Mouse (Mus musculus) intestine, embryonic 15.5 days (tissue): ENCODE measurements around the gene Fads2. TPM values are rescaled to one million over a fixed set of nuclear protein-coding genes. Genes with fewer than 3 reads are reported as not detected.
A peak's percentile ranks its signal among the peaks of the same experiment; 100 is the strongest.

Source experiments
- ATAC-seq: fragments of 200-750 bp; cut with Nextera tagmentation; 2 replicates; pipeline ENCODE4 v1.8.0; 2017; ENCODE audit warnings: moderate TSS enrichment, moderate library complexity
- H3K27ac ChIP-seq: fragments of 300-500 bp; sonication (generic); 2 replicates; pipeline ENCODE4 v1.5.1; 2015; ENCODE audit warnings: mild to moderate bottlenecking, inconsistent platforms
- H3K27me3 ChIP-seq: fragments of 300-500 bp; sonication (generic); replicated peaks from 2 replicates; pipeline ENCODE4 v1.6.1; 2015; ENCODE audit warnings: inconsistent platforms
- H3K36me3 ChIP-seq: fragments of 300-500 bp; sonication (generic); 2 replicates; pipeline ENCODE4 v1.6.1; 2015; ENCODE audit warnings: inconsistent platforms
- H3K4me1 ChIP-seq: fragments of 300-500 bp; sonication (generic); replicated peaks from 2 replicates; pipeline ENCODE4 v1.6.1; 2015; ENCODE audit warnings: inconsistent platforms
- H3K4me2 ChIP-seq: fragments of 300-500 bp; sonication (generic); replicated peaks from 2 replicates; pipeline ENCODE4 v1.6.1; 2015; ENCODE audit warnings: mild to moderate bottlenecking, inconsistent platforms
- H3K4me3 ChIP-seq: fragments of 300-500 bp; sonication (generic); replicated peaks from 2 replicates; pipeline ENCODE4 v1.5.1; 2015; ENCODE audit warnings: inconsistent platforms
- H3K9ac ChIP-seq: fragments of 300-500 bp; sonication (generic); 2 replicates; pipeline ENCODE4 v1.6.1; 2015; ENCODE audit warnings: inconsistent platforms
- H3K9me3 ChIP-seq: fragments of 300-500 bp; sonication (generic); 2 replicates; pipeline ENCODE4 v1.6.1; 2016; ENCODE audit warnings: inconsistent platforms
- WGBS: fragments of 180-500 bp; shearing (Covaris S2); methylation state at CpG from one replicate; pipeline ENCODE4 v1.1.7; 2015; 5-methylcytosine and 5-hydroxymethylcytosine counted together
- polyA plus RNA-seq: library from polyadenylated mRNA; unstranded; fragments of >200 nt; fragmentation: Nextera tagmentation; extraction: Ambion mirVana; gene quantifications from 2 replicates; pipeline ENCODE4 v1.2.1, GENCODE M21; 2015

Fads2 gene
- polyA plus RNA-seq, 1 experiment from 2014 or later = 194 TPM

GRCm38 (mm10) chr19:10066502-10066901 lies 35.0 kb downstream of the Fads2 start:
- no peak overlapping the region for H3K4me2 ChIP-seq
- H3K4me1 ChIP-seq = peaks cover 2% of the 10 kb centered on the region; the same call in 1 of the 2 replicates
- peaks cover 68% of the 10 kb centered on the region for H3K36me3 ChIP-seq
- no peak for ATAC-seq
- 94% methylated on average over 3 of the region's 3 CpGs for WGBS
- no peaks in the 10 kb centered on the region for H3K27me3 ChIP-seq
- H3K9ac ChIP-seq = no peak overlapping the region
- no peak overlapping the region for H3K27ac ChIP-seq
- H3K9me3 ChIP-seq = no peaks in the 10 kb centered on the region
- H3K4me3 ChIP-seq = no peak overlapping the region

GRCm38 (mm10) chr19:10066189-10066500 lies 35.4 kb downstream of the Fads2 start:
- Histone ChIP-seq H3K4me2 (no peak overlapping the region), H3K9ac (no peak overlapping the region), H3K36me3 (peaks cover 68% of the 10 kb centered on the region), H3K27ac (0 out of 2 replicates have a peak overlapping the region, but pooled peaks have one; percentile 11), H3K4me1 (peaks cover 4% of the 10 kb centered on the region), H3K27me3 (no peaks in the 10 kb centered on the region), H3K4me3 (no peak overlapping the region), H3K9me3 (no peaks in the 10 kb centered on the region)
- WGBS = 86% methylated on average over 4 of the region's 4 CpGs
- ATAC-seq = 0 out of 2 replicates have a peak, but pooled peaks have one; percentile 6

GRCm38 (mm10) chr19:10065465-10066188 lies 35.9 kb downstream of the Fads2 start:
- H3K9ac ChIP-seq = no peak overlapping the region
- no peaks in the 10 kb centered on the region for H3K9me3 ChIP-seq
- 80% methylated on average over 5 of the region's 5 CpGs for WGBS
- H3K4me3 ChIP-seq = no peak overlapping the region
- H3K27ac ChIP-seq = 0 out of 2 replicates have a peak overlapping the region, but pooled peaks have one; percentile 11
- ATAC-seq = peak; percentile 41
- H3K4me2 ChIP-seq = no peak overlapping the region
- peaks cover 10% of the 10 kb centered on the region for H3K4me1 ChIP-seq
- H3K27me3 ChIP-seq = no peaks in the 10 kb centered on the region
- peaks cover 67% of the 10 kb centered on the region for H3K36me3 ChIP-seq

GRCm38 (mm10) chr19:10064173-10065012 lies 37.2 kb downstream of the Fads2 start:
- Histone ChIP-seq H3K4me1 (peaks cover 10% of the 10 kb centered on the region), H3K27me3 (no peaks in the 10 kb centered on the region), H3K4me2 (no peak overlapping the region), H3K4me3 (no peak overlapping the region), H3K27ac (no peak overlapping the region), H3K9ac (no peak overlapping the region), H3K36me3 (peaks cover 55% of the 10 kb centered on the region), H3K9me3 (no peaks in the 10 kb centered on the region)
- 87% methylated on average over 10 of the region's 10 CpGs for WGBS
- ATAC-seq = no peak

- no peak overlapping the region for H3K27ac ChIP-seq
- 91% methylated on average over 5 of the region's 5 CpGs for WGBS
- H3K36me3 ChIP-seq = peaks cover 47% of the 10 kb centered on the region
- H3K9me3 ChIP-seq = no peaks in the 10 kb centered on the region
- peaks cover 14% of the 10 kb centered on the region for H3K4me1 ChIP-seq
- no peaks in the 10 kb centered on the region for H3K27me3 ChIP-seq
- H3K4me2 ChIP-seq = no peak overlapping the region
- no peak overlapping the region for H3K9ac ChIP-seq
- H3K4me3 ChIP-seq = no peak overlapping the region
- no peak for ATAC-seq
Measured at GRCm38 (mm10) chr19:10062862-10063261, 38.7 kb downstream of the Fads2 start.

- WGBS = 90% methylated on average over 8 of the region's 8 CpGs
- Histone ChIP-seq H3K36me3 (peaks cover 47% of the 10 kb centered on the region), H3K27ac (no peak overlapping the region), H3K9me3 (no peaks in the 10 kb centered on the region), H3K4me2 (no peak overlapping the region), H3K4me1 (peaks cover 18% of the 10 kb centered on the region), H3K27me3 (no peaks in the 10 kb centered on the region), H3K4me3 (no peak overlapping the region), H3K9ac (no peak overlapping the region)
- ATAC-seq = no peak
Measured at GRCm38 (mm10) chr19:10062292-10062691, 39.3 kb downstream of the Fads2 start.

- Histone ChIP-seq H3K36me3 (peaks cover 41% of the 10 kb centered on the region), H3K27ac (peak overlapping the region; percentile 79), H3K4me2 (0 out of 2 replicates have a peak overlapping the region, but pooled peaks have one; percentile 22), H3K4me1 (peaks cover 22% of the 10 kb centered on the region), H3K4me3 (no peak overlapping the region), H3K9me3 (no peaks in the 10 kb centered on the region), H3K27me3 (no peaks in the 10 kb centered on the region), H3K9ac (no peak overlapping the region)
- no peak for ATAC-seq
- 97% methylated on average over 2 of the region's 2 CpGs for WGBS
Measured at GRCm38 (mm10) chr19:10061624-10062023, 39.9 kb downstream of the Fads2 start.

- H3K4me1 ChIP-seq = peaks cover 28% of the 10 kb centered on the region
- peak overlapping the region; percentile 79 for H3K27ac ChIP-seq
- ATAC-seq = peak; percentile 44
- H3K4me3 ChIP-seq = no peak overlapping the region
- H3K9me3 ChIP-seq = no peaks in the 10 kb centered on the region
- peak overlapping the region; percentile 22; the same call in 1 of the 2 replicates for H3K4me2 ChIP-seq
- H3K27me3 ChIP-seq = no peaks in the 10 kb centered on the region
- peaks cover 36% of the 10 kb centered on the region for H3K36me3 ChIP-seq
- WGBS = 45% methylated on average over 8 of the region's 8 CpGs
- peak overlapping the region; percentile 23; the same call in 1 of the 2 replicates for H3K9ac ChIP-seq
Measured at GRCm38 (mm10) chr19:10060783-10061590, 40.6 kb downstream of the Fads2 start.

GRCm38 (mm10) chr19:10059911-10060567 lies 41.5 kb downstream of the Fads2 start:
- peaks cover 30% of the 10 kb centered on the region for H3K4me1 ChIP-seq
- H3K9ac ChIP-seq = no peak overlapping the region
- peaks cover 37% of the 10 kb centered on the region; the same call in 1 of the 2 replicates for H3K36me3 ChIP-seq
- ATAC-seq = peak; percentile 85
- H3K27me3 ChIP-seq = no peaks in the 10 kb centered on the region
- 27% methylated on average over 10 of the region's 10 CpGs for WGBS
- H3K4me2 ChIP-seq = peak overlapping the region; percentile 22; the same call in 1 of the 2 replicates
- no peaks in the 10 kb centered on the region for H3K9me3 ChIP-seq
- H3K4me3 ChIP-seq = no peak overlapping the region
- H3K27ac ChIP-seq = peak overlapping the region; percentile 79

GRCm38 (mm10) chr19:10058876-10059427 lies 42.6 kb downstream of the Fads2 start:
- Histone ChIP-seq H3K4me2 (no peak overlapping the region), H3K4me1 (peaks cover 30% of the 10 kb centered on the region), H3K27me3 (no peaks in the 10 kb centered on the region), H3K9me3 (no peaks in the 10 kb centered on the region), H3K36me3 (peaks cover 30% of the 10 kb centered on the region; the same call in 1 of the 2 replicates), H3K27ac (no peak overlapping the region), H3K4me3 (no peak overlapping the region), H3K9ac (no peak overlapping the region)
- 60% methylated on average over 9 of the region's 9 CpGs for WGBS
- ATAC-seq = no peak

GRCm38 (mm10) chr19:10058352-10058825 lies 43.2 kb downstream of the Fads2 start:
- no peak overlapping the region for H3K4me3 ChIP-seq
- no peak overlapping the region for H3K27ac ChIP-seq
- 74% methylated on average over 1 of the region's 1 CpGs for whole genome bisulfite sequencing
- H3K27me3 ChIP-seq = no peaks in the 10 kb centered on the region
- H3K4me1 ChIP-seq = peaks cover 27% of the 10 kb centered on the region
- no peak overlapping the region for H3K9ac ChIP-seq
- no peak overlapping the region for H3K4me2 ChIP-seq
- H3K36me3 ChIP-seq = peaks cover 24% of the 10 kb centered on the region; the same call in 1 of the 2 replicates
- no peak for ATAC-seq
- H3K9me3 ChIP-seq = no peaks in the 10 kb centered on the region
